Mouse (Mus musculus) monocyte, adult 59 days (primary cell): ENCODE data around the gene Hipk4. TPM values are rescaled to one million over a fixed set of nuclear protein-coding genes. Genes with fewer than 3 reads are reported as not detected.

Experiments used
- total RNA-seq, 2 experiments: library from RNA; stranded (reverse); gene quantifications; one replicate each; pipeline ENCODE4 v1.2.4; 2023

Gene Hipk4
- not detected for total RNA-seq

GRCm38 (mm10) chr7:27522967-27523366 lies at the start of gene Hipk4:
Gene Hipk4 (plus strand): TSS chr7:27523267.

DNA sequence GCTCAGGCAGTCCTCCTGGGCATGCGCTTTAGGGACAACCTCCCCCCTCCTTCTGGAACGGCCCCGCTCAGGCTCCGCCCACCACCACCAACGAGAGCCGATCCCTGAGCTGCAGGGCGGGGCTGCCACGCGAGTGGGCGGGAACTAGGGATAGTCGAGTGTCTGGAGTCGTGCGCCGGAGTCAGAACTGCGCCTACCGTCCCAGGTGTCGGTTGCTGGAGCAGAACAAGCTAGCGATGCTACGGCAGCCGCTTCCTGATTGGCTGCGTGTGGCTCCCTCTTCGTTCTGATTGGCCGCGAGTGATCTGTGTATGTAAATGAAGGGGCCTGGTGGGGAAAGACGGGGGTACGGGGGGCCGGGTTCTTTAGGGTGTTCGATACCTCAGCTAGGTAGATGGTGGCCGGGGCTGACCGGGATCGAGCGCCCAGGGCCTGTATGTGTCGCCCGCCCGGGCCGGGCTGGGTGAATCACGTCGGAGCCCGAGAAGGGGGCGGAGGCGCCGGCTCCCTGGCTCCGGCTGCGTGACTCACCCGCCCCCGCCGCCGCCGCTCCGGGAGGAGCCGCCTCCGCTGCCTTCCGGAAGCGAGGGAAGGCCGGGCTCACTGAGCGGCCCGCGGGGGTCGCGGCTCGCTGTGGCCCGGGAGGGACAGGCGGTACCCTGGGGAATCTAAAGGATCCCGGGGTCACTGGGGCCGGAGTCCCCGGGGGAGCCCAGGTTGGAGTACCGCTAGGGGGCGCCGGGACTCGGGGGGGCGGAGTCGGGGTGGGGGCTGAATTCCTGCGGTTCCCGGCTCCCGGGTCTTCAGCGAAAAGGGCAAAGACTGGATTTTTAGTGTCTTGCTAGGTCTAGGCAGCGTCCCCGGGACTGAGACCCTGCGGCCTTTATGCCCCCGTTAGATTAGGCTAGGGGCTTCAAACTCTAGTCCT lies 36.0 kb upstream of the Hipk4 start, which contains the start of gene Sertad1:
TSS of gene Sertad1 (plus strand) at position 141 of the 928 bp plus-strand sequence.

DNA sequence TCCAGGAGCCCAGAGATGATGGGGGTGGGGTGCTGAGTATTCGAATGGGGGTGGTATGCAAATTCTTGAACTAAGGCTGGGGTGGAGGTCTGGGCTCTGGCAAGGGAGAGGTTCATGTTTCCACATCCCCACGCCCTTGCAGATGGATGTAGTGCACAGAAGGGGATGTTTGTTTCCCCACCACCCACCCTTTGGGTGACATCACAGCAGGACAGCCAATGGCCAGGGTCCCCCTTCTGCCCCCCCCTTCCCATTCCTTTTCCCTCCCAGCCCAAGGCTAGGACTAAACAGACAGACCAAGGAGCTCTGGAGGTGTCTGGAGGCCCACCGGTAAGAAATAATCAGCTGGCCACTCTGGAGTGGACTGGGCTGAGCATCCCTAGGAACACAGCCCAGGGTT lies 24.0 kb upstream of the Hipk4 start, which contains the start of gene Prx:
TSS of gene Prx (plus strand) at position 289 of the 400 bp plus-strand sequence.

DNA sequence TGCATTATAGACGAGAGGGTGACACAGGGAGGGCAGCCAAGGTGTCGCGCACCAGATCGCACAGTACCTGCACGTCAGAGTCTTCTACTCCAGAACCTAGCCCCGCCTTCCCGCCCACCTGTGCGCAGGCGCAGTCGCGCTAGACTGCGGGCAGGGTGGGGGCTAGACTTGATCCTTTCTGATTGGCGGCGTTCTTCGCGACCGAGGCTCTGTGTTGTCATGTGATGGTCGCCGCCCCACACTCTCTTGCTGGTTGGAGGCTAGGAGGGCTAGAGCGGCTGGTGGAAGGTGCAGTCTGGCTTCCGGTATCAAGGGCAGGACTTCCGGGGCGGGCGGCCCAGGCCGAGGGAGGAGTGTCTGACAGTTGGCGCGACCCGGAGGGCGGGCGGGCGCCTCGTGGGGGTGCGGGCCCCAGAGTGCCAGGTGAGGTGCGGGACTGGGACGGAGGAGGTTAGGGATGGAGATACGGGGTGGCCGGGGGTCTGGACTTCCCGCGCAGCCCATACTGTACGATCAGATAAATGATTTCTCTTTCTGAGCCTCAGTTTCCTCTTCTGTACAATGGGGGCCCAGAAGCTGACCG lies 30.0 kb downstream of the Hipk4 start, which contains the start of the genes Pld3 and 2310022A10Rik:
TSS of gene Pld3 (minus strand) at position 288 of the 583 bp plus-strand sequence.
TSS of gene 2310022A10Rik (plus strand) at position 303 of the 583 bp plus-strand sequence.

Other genes with a start within 250 kb of the Hipk4 start
- gene Ltbp4, start 185.6 kb upstream of the Hipk4 start, total RNA-seq: 1 to 10 TPM; 1.6 to 1.9 TPM
- gene Shkbp1, start 167.2 kb upstream of the Hipk4 start, total RNA-seq: 10 to 100 TPM; 83.7 to 87.8 TPM
- 1 to 10 TPM; 2.3 to 4.4 TPM for gene Gm20479, start 165.8 kb upstream of the Hipk4 start, total RNA-seq
- under 1 TPM in 1 of 2 experiments, not detected in 1; 0.18 TPM for gene Sptbn4, start 75.6 kb upstream of the Hipk4 start, total RNA-seq
- gene Blvrb, start 75.3 kb upstream of the Hipk4 start, total RNA-seq: 100 to 1,000 TPM; 110 to 116 TPM
- 10 to 100 TPM; 26.3 to 27.2 TPM for gene Sertad3, start 49.5 kb upstream of the Hipk4 start, total RNA-seq
- 10 to 100 TPM; 48.9 to 57.6 TPM for gene Sertad1, start 36.4 kb upstream of the Hipk4 start, total RNA-seq
- gene Prx, start 23.9 kb upstream of the Hipk4 start, total RNA-seq: under 1 TPM in 1 of 2 experiments, not detected in 1; 0.13 TPM
- gene Pld3, start 30.0 kb downstream of the Hipk4 start, total RNA-seq: 100 to 1,000 TPM; 136 to 160 TPM
- 10 to 100 TPM; 28.0 to 29.4 TPM for gene 2310022A10Rik, start 30.0 kb downstream of the Hipk4 start, total RNA-seq
- 10 to 100 TPM; 80.8 to 84.1 TPM for gene Akt2, start 68.3 kb downstream of the Hipk4 start, total RNA-seq
- not detected for gene Ttc9b, start 130.6 kb downstream of the Hipk4 start, total RNA-seq
- gene Map3k10, start 151.3 kb downstream of the Hipk4 start, total RNA-seq: 10 to 100 TPM; 11.2 to 12.2 TPM
- gene Zfp607b, start 166.1 kb downstream of the Hipk4 start, total RNA-seq: 1 to 10 TPM in 1 of 2 experiments, under 1 TPM in 1; 0.37 to 1.6 TPM
- gene Zfp60, start 208.1 kb downstream of the Hipk4 start, total RNA-seq: 1 to 10 TPM; 4.6 to 5.6 TPM